Mouse (Mus musculus): ENCODE data around the gene Slc43a1. TPM values are rescaled to one million over a fixed set of nuclear protein-coding genes. Genes with fewer than 3 reads are reported as not detected.
A peak's percentile ranks its signal among the peaks of the same experiment; 100 is the strongest.

Slc43a1 gene
- polyA plus RNA-seq, 1 experiment from 2014 or later = 1.2 TPM

GRCm38 (mm10) chr2:84810526-84810885 is 28.1 kb upstream of the Slc43a1 start:
- H3K4me3 ChIP-seq = no peak overlapping the region
- H3K36me3 ChIP-seq (replicated peaks) = no peaks in the 10 kb centered on the region
- peaks cover 4% of the 10 kb centered on the region; the same call in 1 of the 2 replicates for H3K4me1 ChIP-seq
- no peak overlapping the region for H3K9ac ChIP-seq
- ATAC-seq (replicated peaks) = peak; percentile 31; the same call in 1 of the 2 replicates
- H3K4me2 ChIP-seq = no peak overlapping the region
- no peaks in the 10 kb centered on the region for H3K27me3 ChIP-seq (replicated peaks)
- no peaks in the 10 kb centered on the region for H3K9me3 ChIP-seq
- WGBS = 77% methylated on average over 6 of the region's 6 CpGs
- no peak overlapping the region for H3K27ac ChIP-seq

DNA sequence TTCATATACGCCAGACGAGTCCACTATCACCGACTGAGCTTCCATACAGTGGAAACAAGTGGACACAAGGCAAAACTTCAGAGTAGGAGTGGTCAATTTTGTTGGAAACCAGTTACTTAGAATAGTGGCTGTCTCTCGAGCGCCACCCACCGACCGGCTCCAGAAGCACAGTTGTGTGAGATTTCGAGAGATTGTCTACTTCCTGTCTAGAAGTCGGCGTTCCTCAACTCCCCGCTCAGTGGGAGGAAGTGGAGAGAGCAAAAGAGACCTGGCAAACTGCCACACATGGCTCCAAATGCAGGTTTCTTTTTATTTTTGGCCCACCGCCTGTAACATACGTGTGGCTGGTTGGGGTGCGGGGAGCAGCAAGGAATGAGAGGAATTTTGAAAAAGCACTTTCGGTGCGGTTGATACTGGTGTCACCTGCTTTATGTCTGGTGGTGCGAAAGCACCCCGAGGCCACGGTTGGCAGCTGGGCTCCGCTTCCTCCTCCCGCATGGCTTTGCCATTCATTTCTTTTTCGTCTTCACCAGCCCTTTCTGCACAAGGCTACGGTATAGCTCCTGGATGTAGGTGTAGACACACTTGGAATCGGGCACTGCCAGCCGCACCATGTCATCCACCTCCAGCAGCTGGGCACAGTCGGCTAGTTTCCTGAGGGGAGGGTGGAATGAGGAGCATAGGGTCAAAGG is 27.6 kb upstream of the Slc43a1 start:
- H3K27ac ChIP-seq = no peak overlapping the region
- ATAC-seq (replicated peaks) = peak; percentile 41
- H3K36me3 ChIP-seq (replicated peaks) = no peaks in the 10 kb centered on the region
- H3K9me3 ChIP-seq = no peaks in the 10 kb centered on the region
- peak overlapping the region; percentile 45 for H3K4me2 ChIP-seq
- H3K4me1 ChIP-seq = peaks cover 4% of the 10 kb centered on the region; the same call in 1 of the 2 replicates
- H3K4me3 ChIP-seq = peak overlapping the region; percentile 14; the same call in 1 of the 2 replicates
- 40% methylated on average over 26 of the region's 26 CpGs for WGBS
- H3K9ac ChIP-seq = no peak overlapping the region
- H3K27me3 ChIP-seq (replicated peaks) = no peaks in the 10 kb centered on the region

DNA sequence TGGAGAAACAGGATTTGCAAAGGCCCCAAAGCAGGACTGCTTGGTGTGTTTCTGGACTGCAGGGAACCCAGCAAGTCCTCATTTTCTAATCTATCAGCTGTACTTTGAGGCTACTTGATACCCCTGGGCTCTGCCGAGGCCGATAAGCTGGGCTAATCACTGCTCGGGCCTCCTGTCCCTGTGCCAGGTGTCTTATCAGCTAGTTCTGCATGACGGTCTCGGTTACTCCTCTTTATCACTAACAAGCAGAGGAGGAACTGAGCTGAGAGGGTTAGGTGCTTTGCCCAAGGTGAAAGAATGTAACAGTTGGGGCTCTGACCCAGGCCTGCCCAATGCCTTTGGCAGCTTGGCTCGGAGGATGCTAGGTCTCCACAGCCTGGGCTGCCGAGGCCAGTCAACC is 26.8 kb upstream of the Slc43a1 start:
- Histone ChIP-seq H3K9ac (no peak overlapping the region), H3K9me3 (no peaks in the 10 kb centered on the region), H3K4me1 (peaks cover 4% of the 10 kb centered on the region; the same call in 1 of the 2 replicates), H3K4me2 (no peak overlapping the region), H3K36me3 (replicated peaks) (no peaks in the 10 kb centered on the region), H3K27me3 (replicated peaks) (no peaks in the 10 kb centered on the region), H3K4me3 (no peak overlapping the region), H3K27ac (no peak overlapping the region)
- ATAC-seq (replicated peaks) = no peak
- WGBS = 86% methylated on average over 7 of the region's 7 CpGs

DNA sequence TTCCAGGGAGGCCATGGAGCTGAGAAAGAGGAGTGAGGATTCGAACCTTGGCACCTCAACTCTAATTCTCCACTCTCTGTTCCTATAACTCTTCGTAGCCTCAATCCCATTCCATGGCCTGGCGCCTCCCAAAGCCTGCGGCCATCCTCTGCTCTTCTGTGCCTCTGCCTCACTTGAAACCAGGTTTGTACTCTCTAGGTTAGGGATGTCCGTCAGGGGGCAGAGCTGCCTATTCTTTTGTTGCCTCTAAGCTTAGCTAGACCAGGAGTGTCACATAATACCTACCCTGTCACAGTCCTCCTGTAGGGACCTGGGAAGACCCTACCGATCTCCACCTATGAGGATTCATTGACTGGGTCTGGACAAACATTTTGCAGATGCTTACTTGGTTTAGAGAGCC is 26.0 kb upstream of the Slc43a1 start:
- Histone ChIP-seq H3K36me3 (replicated peaks) (no peaks in the 10 kb centered on the region), H3K27me3 (replicated peaks) (no peaks in the 10 kb centered on the region), H3K4me1 (peaks cover 4% of the 10 kb centered on the region; the same call in 1 of the 2 replicates), H3K4me2 (no peak overlapping the region), H3K9me3 (no peaks in the 10 kb centered on the region), H3K4me3 (no peak overlapping the region), H3K27ac (no peak overlapping the region), H3K9ac (no peak overlapping the region)
- no peak for ATAC-seq (replicated peaks)
- WGBS = 76% methylated on average over 6 of the region's 6 CpGs

- peaks cover 5% of the 10 kb centered on the region; the same call in 1 of the 2 replicates for H3K27me3 ChIP-seq (replicated peaks)
- H3K9me3 ChIP-seq = no peaks in the 10 kb centered on the region
- no peaks in the 10 kb centered on the region for H3K4me1 ChIP-seq
- H3K9ac ChIP-seq = no peak overlapping the region
- H3K4me2 ChIP-seq = no peak overlapping the region
- no peak overlapping the region for H3K27ac ChIP-seq
- no peak overlapping the region for H3K4me3 ChIP-seq
- no peaks in the 10 kb centered on the region for H3K36me3 ChIP-seq (replicated peaks)
- no peak for ATAC-seq (replicated peaks)
- 74% methylated on average over 3 of the region's 3 CpGs for WGBS
Observed at GRCm38 (mm10) chr2:84819861-84820260, 18.8 kb upstream of the Slc43a1 start.

GRCm38 (mm10) chr2:84822552-84822951 is 16.1 kb upstream of the Slc43a1 start, which contains the start of gene Smtnl1:
Gene Smtnl1 (minus strand): TSS chr2:84822652.
- peaks cover 6% of the 10 kb centered on the region for H3K4me1 ChIP-seq
- H3K27ac ChIP-seq = no peak within 1 kb of the TSS
- peaks cover 5% of the 10 kb centered on the region; the same call in 1 of the 2 replicates for H3K27me3 ChIP-seq (replicated peaks)
- no peaks in the 10 kb centered on the region for H3K36me3 ChIP-seq (replicated peaks)
- no peaks in the 10 kb centered on the region for H3K9me3 ChIP-seq
- WGBS = 70% methylated on average over 13 of the region's 13 CpGs
- no peak within 1 kb of the TSS for H3K9ac ChIP-seq
- ATAC-seq (replicated peaks) = no peak
- no peak within 1 kb of the TSS for H3K4me3 ChIP-seq
- H3K4me2 ChIP-seq = no peak within 1 kb of the TSS

- Histone ChIP-seq H3K9me3 (no peaks in the 10 kb centered on the region), H3K4me1 (peaks cover 13% of the 10 kb centered on the region), H3K9ac (no peak overlapping the region), H3K36me3 (replicated peaks) (no peaks in the 10 kb centered on the region), H3K4me2 (no peak overlapping the region), H3K4me3 (no peak overlapping the region), H3K27me3 (replicated peaks) (peaks cover 5% of the 10 kb centered on the region; the same call in 1 of the 2 replicates), H3K27ac (no peak overlapping the region)
- ATAC-seq (replicated peaks) = no peak
- 60% methylated on average over 2 of the region's 2 CpGs for WGBS
Observed at GRCm38 (mm10) chr2:84823237-84823636, 15.4 kb upstream of the Slc43a1 start.

DNA sequence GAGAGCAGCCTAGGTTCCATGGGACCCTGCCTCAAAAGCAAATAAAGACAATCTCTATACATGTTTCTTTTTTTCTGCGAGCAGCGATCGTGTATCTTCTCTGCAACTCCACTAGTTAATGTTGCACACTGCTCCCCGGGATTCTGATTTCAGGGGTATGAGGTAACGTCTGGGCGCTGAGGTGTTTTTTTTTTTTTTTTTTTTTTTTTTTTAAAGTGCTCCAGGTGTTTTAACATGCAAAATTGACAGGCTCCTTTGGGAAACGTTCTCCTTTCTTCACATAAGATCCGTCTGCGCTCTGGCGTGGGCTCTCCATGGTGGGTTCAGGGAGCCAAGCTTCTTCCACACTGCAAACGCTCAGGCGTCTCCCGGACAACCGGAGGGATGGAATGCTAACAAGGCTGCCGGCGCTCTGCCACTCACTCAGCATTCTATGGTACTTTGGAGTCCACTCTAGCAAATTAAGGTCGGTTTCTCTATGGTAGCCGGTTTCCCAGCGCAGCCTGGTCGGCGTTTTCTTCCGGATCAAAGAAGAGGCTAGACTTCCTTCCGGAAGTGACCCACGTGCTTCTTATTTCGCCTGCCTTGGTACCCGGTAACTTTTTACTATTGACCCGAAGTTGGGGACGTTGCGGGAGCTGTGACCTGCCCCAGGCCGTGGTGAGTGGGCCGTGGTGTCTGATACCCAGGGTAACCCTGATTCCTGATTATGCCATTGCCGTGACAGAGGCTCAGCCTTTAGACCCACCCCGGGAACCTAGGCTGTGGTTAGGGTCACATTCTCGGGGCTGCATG is 12.0 kb upstream of the Slc43a1 start, which contains the start of gene Timm10:
Timm10 (plus strand) TSS at position 510 of the 795 bp plus-strand sequence.
- WGBS = under 1% methylated on average over 34 of the region's 34 CpGs
- peak within 1 kb of the TSS; percentile 99 for H3K4me2 ChIP-seq
- no peaks in the 10 kb centered on the region for H3K27me3 ChIP-seq (replicated peaks)
- ATAC-seq (replicated peaks) = peak; percentile 94
- peaks cover 20% of the 10 kb centered on the region for H3K4me1 ChIP-seq
- peak within 1 kb of the TSS; percentile 66 for H3K9ac ChIP-seq
- peak within 1 kb of the TSS; percentile 74 for H3K4me3 ChIP-seq
- H3K27ac ChIP-seq = peak within 1 kb of the TSS; percentile 72
- peaks cover 8% of the 10 kb centered on the region for H3K36me3 ChIP-seq (replicated peaks)
- no peaks in the 10 kb centered on the region for H3K9me3 ChIP-seq

DNA sequence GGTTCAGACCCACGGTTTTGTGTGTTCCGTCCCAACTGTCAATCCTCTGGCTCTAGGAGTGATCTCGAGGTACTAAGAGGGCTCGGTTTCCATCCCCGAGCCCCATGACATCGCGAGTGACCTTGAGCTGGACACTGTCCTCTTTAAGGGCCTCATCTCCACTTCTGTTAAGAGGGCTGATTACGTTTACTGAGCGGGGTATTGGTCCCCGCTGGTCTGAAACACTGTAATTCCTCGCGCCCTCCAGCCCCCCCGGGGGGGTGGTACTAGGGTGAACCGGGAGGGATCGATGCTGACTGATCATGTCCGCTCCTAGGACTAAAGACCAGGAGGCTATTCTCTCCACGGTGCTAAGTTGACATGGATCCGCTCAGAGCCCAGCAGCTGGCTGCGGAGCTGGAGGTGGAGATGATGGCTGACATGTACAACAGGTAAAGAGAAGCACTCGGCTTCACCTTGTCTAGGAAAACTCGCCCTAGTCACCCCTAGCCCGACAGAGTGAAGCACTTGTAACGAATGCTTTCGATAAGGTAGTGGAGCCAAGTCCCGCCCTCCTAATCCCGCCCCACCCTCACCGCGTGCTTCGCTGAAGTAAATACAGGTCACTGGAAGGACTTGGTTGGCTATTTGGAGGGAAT is 11.2 kb upstream of the Slc43a1 start:
- H3K27me3 ChIP-seq (replicated peaks) = no peaks in the 10 kb centered on the region
- peak overlapping the region; percentile 74 for H3K4me3 ChIP-seq
- peaks cover 8% of the 10 kb centered on the region for H3K36me3 ChIP-seq (replicated peaks)
- under 1% methylated on average over 29 of the region's 29 CpGs for WGBS
- H3K4me2 ChIP-seq = peak overlapping the region; percentile 99
- ATAC-seq (replicated peaks) = no peak
- H3K4me1 ChIP-seq = peaks cover 20% of the 10 kb centered on the region
- H3K9me3 ChIP-seq = no peaks in the 10 kb centered on the region
- no peak overlapping the region; the same call in 1 of the 2 replicates for H3K27ac ChIP-seq
- H3K9ac ChIP-seq = peak overlapping the region; percentile 66

GRCm38 (mm10) chr2:84831666-84832391 is 6.8 kb upstream of the Slc43a1 start:
- Histone ChIP-seq H3K9me3 (no peaks in the 10 kb centered on the region), H3K4me3 (no peak overlapping the region), H3K36me3 (replicated peaks) (peaks cover 8% of the 10 kb centered on the region), H3K9ac (no peak overlapping the region), H3K27me3 (replicated peaks) (no peaks in the 10 kb centered on the region), H3K4me1 (peaks cover 17% of the 10 kb centered on the region), H3K27ac (no peak overlapping the region), H3K4me2 (no peak overlapping the region)
- peak; percentile 68 for ATAC-seq (replicated peaks)
- WGBS = 34% methylated on average over 10 of the region's 10 CpGs

DNA sequence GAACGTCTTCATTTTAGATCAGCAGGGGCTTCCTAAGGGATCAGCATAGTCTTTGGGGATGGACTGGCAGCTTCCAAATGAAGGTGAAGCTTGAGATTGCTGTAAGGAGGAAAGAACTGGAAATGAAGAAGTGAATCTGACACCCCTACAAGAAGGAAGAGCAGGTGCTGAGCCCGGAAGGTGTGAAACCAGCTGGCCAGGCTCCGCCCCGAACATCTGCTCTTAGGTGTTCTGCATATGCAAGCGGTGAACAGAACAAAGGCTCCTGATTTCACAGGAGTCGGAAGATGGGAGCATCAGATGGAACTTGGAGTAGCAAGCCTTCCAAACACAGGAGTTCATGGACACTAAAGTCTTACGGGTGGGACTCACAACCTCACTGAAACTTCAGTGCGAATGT is 1.5 kb upstream of the Slc43a1 start:
- 69% methylated on average over 8 of the region's 8 CpGs for WGBS
- no peak for ATAC-seq (replicated peaks)
- peaks cover 44% of the 10 kb centered on the region for H3K27me3 ChIP-seq (replicated peaks)

More for the DNA sequence above, 1.5 kb upstream of the Slc43a1 start:
- H3K4me2 ChIP-seq = no peak overlapping the region
- H3K36me3 ChIP-seq (replicated peaks) = no peaks in the 10 kb centered on the region
- H3K27ac ChIP-seq = no peak overlapping the region
- H3K4me1 ChIP-seq = peaks cover 21% of the 10 kb centered on the region
- no peak overlapping the region for H3K9ac ChIP-seq
- H3K9me3 ChIP-seq = no peaks in the 10 kb centered on the region
- no peak overlapping the region for H3K4me3 ChIP-seq

Measured in midbrain, embryonic 15.5 days (tissue).